Mouse (Mus musculus): ENCODE results near the gene Itpr3. TPM values are rescaled to one million over a fixed set of nuclear protein-coding genes. Genes with fewer than 3 reads are reported as not detected.

Itpr3 gene
- polyA plus RNA-seq, 1 experiment from 2014 or later: 0.45 TPM

DNA sequence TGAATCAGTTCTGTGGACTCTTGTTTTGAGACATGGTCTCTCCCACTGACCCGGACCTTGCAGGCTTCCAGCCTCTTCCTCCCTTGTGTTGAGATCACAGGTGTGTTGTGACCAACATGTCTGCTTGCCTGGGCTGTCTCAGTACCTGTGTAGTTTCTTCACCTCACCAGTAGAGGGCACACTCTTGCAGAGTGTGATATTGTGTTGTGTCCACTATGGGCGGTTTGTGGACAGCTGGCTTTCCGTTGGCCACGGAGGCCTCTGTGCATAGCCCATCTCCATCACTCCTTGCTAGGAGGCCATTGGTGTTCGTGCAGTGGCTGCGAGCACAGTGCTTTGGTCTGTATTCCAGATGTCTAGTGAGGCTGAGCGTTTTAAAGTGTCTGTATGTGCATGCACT lies 20.0 kb downstream of the Itpr3 start:
- DNase-seq (no peak), ATAC-seq (no peak)
- peaks cover 3% of the 10 kb centered on the region; the same call in 1 of the 2 replicates for H3K9me3 ChIP-seq (ENCODE audit: low read length)
- no peaks in the 10 kb centered on the region for H3K27me3 ChIP-seq (ENCODE audit: insufficient read depth, low read length)
- no peak overlapping the region for H3K4me3 ChIP-seq (ENCODE audit: low read depth, low read length)
- 0 out of 2 replicates have a peak, but pooled peaks cover 4% of the 10 kb centered on the region for H3K4me1 ChIP-seq (ENCODE audit: insufficient read depth)
- TF ChIP-seq CTCF (IDR thresholded peaks at IDR 0.05; ENCODE audit: low read depth) (peak; percentile 55), EP300 (IDR thresholded peaks at IDR 0.05; ENCODE audit: low read depth) (no peak)
- H3K36me3 ChIP-seq (replicated peaks; ENCODE audit: insufficient read depth, low read length): no peaks in the 10 kb centered on the region
- H3K9ac ChIP-seq (replicated peaks): no peak overlapping the region
- no peak overlapping the region for H3K4me2 ChIP-seq (ENCODE audit: low read depth, low read length)
- WGBS (ENCODE audit: insufficient replicate concordance): 94% methylated on average over 7 of the region's 7 CpGs
- H3K27ac ChIP-seq (ENCODE audit: low read depth): no peak overlapping the region

DNA sequence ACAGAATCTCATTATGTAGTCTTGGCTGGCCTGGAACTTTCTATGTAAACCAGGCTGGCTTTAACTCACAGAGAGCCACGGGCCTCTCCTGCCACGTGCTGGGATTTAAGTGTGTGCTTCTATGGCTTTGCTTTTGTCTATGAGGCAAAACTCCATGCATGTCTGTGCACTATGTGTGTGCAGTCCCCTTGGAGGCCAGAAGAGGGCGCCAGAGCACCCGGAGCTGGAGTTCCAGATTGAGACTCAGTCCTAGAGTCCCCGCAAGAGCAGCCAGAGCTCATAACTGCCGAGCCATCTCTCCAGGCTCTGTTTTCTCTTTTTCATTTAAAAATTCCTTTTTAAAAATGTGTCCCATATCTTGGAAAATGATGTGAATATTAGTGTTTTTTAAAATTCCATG lies 20.8 kb downstream of the Itpr3 start:
- Histone ChIP-seq H3K36me3 (replicated peaks; ENCODE audit: insufficient read depth, low read length) (no peaks in the 10 kb centered on the region), H3K4me2 (ENCODE audit: low read depth, low read length) (no peak overlapping the region), H3K9me3 (ENCODE audit: low read length) (peaks cover 3% of the 10 kb centered on the region; the same call in 1 of the 2 replicates), H3K27ac (ENCODE audit: low read depth) (no peak overlapping the region), H3K27me3 (ENCODE audit: insufficient read depth, low read length) (no peaks in the 10 kb centered on the region), H3K4me3 (ENCODE audit: low read depth, low read length) (no peak overlapping the region), H3K4me1 (ENCODE audit: insufficient read depth) (0 out of 2 replicates have a peak, but pooled peaks cover 4% of the 10 kb centered on the region), H3K9ac (replicated peaks) (no peak overlapping the region)
- WGBS (ENCODE audit: insufficient replicate concordance): 81% methylated on average over 6 of the region's 6 CpGs
- DNase-seq (peak; percentile 39), ATAC-seq (no peak)
- TF ChIP-seq EP300 (IDR thresholded peaks at IDR 0.05; ENCODE audit: low read depth): no peak
- peak; percentile 63 for TF ChIP-seq CTCF (IDR thresholded peaks at IDR 0.05; ENCODE audit: low read depth)

DNA sequence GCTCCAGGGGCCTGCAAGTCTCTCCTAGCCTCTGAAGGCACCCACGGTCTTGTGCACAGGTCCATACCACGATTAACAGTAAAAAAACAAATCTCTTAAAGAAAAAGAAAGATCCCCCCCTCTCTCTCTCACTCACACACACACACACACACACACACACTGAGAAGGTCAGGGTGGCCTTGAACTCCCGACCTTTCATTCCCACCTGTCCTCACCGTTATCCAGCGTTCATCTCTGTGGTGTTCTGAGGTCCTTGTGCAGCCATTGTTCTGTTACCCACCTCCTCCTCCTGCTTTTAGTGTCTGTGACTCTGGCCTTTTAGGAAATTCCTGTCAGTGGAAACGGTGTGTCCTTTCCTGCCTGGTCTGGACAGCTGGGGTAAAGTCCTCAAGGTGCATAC lies 21.4 kb downstream of the Itpr3 start:
- H3K4me1 ChIP-seq (ENCODE audit: insufficient read depth): 0 out of 2 replicates have a peak, but pooled peaks cover 6% of the 10 kb centered on the region
- H3K27ac ChIP-seq (ENCODE audit: low read depth): no peak overlapping the region
- H3K9me3 ChIP-seq (ENCODE audit: low read length): peaks cover 3% of the 10 kb centered on the region; the same call in 1 of the 2 replicates
- WGBS (ENCODE audit: insufficient replicate concordance): 72% methylated on average over 6 of the region's 6 CpGs
- TF ChIP-seq EP300 (IDR thresholded peaks at IDR 0.05; ENCODE audit: low read depth): no peak
- TF ChIP-seq CTCF (IDR thresholded peaks at IDR 0.05; ENCODE audit: low read depth): no peak
- no peaks in the 10 kb centered on the region for H3K36me3 ChIP-seq (replicated peaks; ENCODE audit: insufficient read depth, low read length)
- ATAC-seq: no peak
- DNase-seq: no peak
- no peaks in the 10 kb centered on the region for H3K27me3 ChIP-seq (ENCODE audit: insufficient read depth, low read length)
- H3K4me3 ChIP-seq (ENCODE audit: low read depth, low read length): no peak overlapping the region
- H3K4me2 ChIP-seq (ENCODE audit: low read depth, low read length): no peak overlapping the region
- H3K9ac ChIP-seq (replicated peaks): no peak overlapping the region

DNA sequence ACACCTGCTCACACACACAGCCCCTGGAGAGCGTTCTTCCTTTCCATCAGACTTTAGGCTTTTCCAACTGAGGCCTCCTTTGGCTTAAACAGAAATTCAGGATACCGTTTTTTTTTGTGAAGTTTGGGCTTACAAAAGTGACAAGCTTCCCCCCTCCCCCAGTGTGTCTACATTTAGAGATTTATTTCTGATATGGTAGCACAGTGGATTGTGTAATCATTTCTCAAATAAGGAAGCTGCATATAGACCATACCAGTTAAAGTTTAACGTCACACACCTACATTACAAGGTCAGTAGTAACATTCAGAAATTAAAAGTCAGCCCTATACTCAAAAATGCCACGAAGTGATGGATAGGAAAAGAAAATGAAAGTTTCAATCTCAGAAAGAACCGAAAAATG lies 24.8 kb downstream of the Itpr3 start:
- H3K27ac ChIP-seq (ENCODE audit: low read depth): no peak overlapping the region

DNA sequence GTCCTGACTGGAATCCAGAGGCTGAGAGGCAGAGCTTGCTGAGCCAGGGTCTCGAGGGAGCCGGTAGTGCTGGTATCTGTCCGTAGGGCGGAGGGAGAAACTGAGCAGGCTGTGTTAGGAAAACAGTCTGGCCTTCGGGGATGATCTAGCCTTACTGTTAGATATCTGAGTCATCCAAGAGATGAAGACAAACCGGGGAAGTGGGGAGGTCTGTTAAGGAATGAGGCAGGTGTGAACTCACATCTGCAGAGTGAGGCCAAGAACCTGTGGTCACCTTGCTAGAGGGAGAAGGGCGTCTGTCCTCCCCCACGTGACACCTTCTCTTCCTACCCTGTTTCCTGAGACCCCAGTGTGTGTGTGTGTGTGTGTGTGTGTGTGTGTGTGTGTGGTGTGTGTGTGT lies 25.7 kb downstream of the Itpr3 start:
- Histone ChIP-seq H3K36me3 (replicated peaks; ENCODE audit: insufficient read depth, low read length) (no peaks in the 10 kb centered on the region), H3K4me2 (ENCODE audit: low read depth, low read length) (no peak overlapping the region), H3K27me3 (ENCODE audit: insufficient read depth, low read length) (no peaks in the 10 kb centered on the region), H3K4me1 (ENCODE audit: insufficient read depth) (0 out of 2 replicates have a peak, but pooled peaks cover 7% of the 10 kb centered on the region), H3K9me3 (ENCODE audit: low read length) (peaks cover under 1% of the 10 kb centered on the region; the same call in 1 of the 2 replicates), H3K4me3 (ENCODE audit: low read depth, low read length) (no peak overlapping the region), H3K9ac (replicated peaks) (no peak overlapping the region), H3K27ac (ENCODE audit: low read depth) (no peak overlapping the region)
- TF ChIP-seq CTCF (IDR thresholded peaks at IDR 0.05; ENCODE audit: low read depth): no peak
- TF ChIP-seq EP300 (IDR thresholded peaks at IDR 0.05; ENCODE audit: low read depth): no peak
- DNase-seq: no peak
- 53% methylated on average over 8 of the region's 8 CpGs for WGBS (ENCODE audit: insufficient replicate concordance)
- ATAC-seq: no peak

More for the DNA sequence above, 24.8 kb downstream of the Itpr3 start:
- no peak for DNase-seq
- 41% methylated on average over 5 of the region's 5 CpGs for WGBS (ENCODE audit: insufficient replicate concordance)
- no peak for ATAC-seq
- TF ChIP-seq EP300 (IDR thresholded peaks at IDR 0.05; ENCODE audit: low read depth) (no peak), CTCF (IDR thresholded peaks at IDR 0.05; ENCODE audit: low read depth) (no peak)
- Histone ChIP-seq H3K4me3 (ENCODE audit: low read depth, low read length) (no peak overlapping the region), H3K9me3 (ENCODE audit: low read length) (peaks cover 3% of the 10 kb centered on the region; the same call in 1 of the 2 replicates), H3K4me2 (ENCODE audit: low read depth, low read length) (0 out of 2 replicates have a peak overlapping the region, but pooled peaks have one; percentile 23), H3K9ac (replicated peaks) (no peak overlapping the region), H3K36me3 (replicated peaks; ENCODE audit: insufficient read depth, low read length) (no peaks in the 10 kb centered on the region), H3K4me1 (ENCODE audit: insufficient read depth) (0 out of 2 replicates have a peak, but pooled peaks cover 7% of the 10 kb centered on the region), H3K27me3 (ENCODE audit: insufficient read depth, low read length) (no peaks in the 10 kb centered on the region)

DNA sequence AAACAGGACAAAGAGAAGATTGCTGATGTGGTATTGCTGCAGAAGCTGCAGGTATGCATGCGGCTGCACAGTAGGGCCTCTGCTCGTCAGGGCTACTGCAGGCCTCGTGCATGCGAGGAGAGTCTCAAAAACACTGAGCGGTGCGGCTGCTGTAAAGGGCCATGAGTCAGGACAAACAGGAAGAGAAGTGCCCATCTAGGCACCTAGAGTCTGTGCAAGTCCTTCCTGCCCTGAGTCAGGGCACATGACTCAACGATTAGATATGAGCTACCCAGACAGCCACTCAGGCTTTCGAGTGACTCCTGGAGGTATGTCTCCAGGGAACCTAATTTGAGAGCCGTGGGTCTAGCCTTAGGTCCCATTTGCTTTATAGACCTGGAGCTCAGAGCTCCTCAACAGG lies 26.5 kb downstream of the Itpr3 start:
- Histone ChIP-seq H3K4me2 (ENCODE audit: low read depth, low read length) (no peak overlapping the region), H3K4me3 (ENCODE audit: low read depth, low read length) (no peak overlapping the region), H3K27me3 (ENCODE audit: insufficient read depth, low read length) (no peaks in the 10 kb centered on the region), H3K9me3 (ENCODE audit: low read length) (no peaks in the 10 kb centered on the region), H3K4me1 (ENCODE audit: insufficient read depth) (0 out of 2 replicates have a peak, but pooled peaks cover 7% of the 10 kb centered on the region), H3K9ac (replicated peaks) (no peak overlapping the region), H3K36me3 (replicated peaks; ENCODE audit: insufficient read depth, low read length) (no peaks in the 10 kb centered on the region), H3K27ac (ENCODE audit: low read depth) (no peak overlapping the region)
- DNase-seq (no peak), ATAC-seq (peak; percentile 47)
- WGBS (ENCODE audit: insufficient replicate concordance): 29% methylated on average over 9 of the region's 9 CpGs
- TF ChIP-seq EP300 (IDR thresholded peaks at IDR 0.05; ENCODE audit: low read depth): no peak
- TF ChIP-seq CTCF (IDR thresholded peaks at IDR 0.05; ENCODE audit: low read depth): no peak

Measured in liver, postnatal 0 days (tissue).